Mouse (Mus musculus): ENCODE measurements around the gene 9030624G23Rik.
"Not testable (repeated sequence)": the region's sequence is repeated elsewhere in the genome, so short reads cannot be mapped to it uniquely, and the experiment has no call there.

Gene 9030624G23Rik

DNA sequence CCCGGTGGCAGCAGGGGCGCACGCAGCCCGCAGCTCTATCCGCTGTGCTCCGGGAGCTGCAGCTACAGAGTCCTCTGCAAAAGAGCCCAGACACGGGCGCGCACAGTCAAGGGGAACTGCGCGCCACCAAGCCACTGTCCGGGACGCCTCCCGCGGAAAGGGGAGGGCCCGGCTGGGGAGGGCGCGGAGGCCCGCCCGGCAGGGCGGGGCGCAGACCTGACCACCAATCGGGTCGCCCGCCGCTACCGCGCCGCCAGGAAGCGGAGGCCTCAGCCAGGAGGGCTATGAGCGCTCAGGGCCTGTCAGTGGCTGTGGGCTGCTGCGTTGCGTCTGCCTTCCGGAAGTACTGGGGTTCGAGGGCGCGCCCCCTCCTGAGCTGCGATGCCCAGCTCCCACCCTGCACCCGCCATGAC is at the start of gene 9030624G23Rik:
9030624G23Rik (minus strand) TSS at position 139 of the 413 bp plus-strand sequence.
- in situ Hi-C loops (cut with MboI; ENCODE audit: low sequenced_read_pairs): not testable (repeated sequence)

DNA sequence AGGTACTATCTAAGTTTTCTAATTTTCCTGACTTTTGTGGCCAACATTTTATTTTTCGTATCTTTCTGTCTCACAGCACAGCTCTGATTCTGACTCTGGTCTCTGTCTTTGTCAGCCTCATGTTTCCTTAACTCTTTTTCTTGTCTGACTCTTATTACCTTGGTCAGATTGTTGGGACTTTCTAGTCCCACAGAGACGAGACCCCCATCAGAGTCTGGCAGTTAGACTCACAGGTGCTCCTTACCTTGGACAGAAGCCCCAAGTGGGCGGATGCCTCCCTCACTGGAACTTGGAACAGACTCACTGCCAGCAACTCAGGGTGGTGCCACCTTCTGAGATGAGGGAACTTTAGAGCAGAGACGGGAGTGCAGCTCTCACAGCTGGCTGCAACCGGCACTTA is 13.9 kb downstream of the 9030624G23Rik start:
- in situ Hi-C loops (cut with MboI; ENCODE audit: low sequenced_read_pairs): not testable (repeated sequence)
